Mouse (Mus musculus) intestine, embryonic 16.5 days (tissue): ENCODE results near the gene Cradd. TPM values are rescaled to one million over a fixed set of nuclear protein-coding genes. Genes with fewer than 3 reads are reported as not detected.

Experiments
- ATAC-seq: fragments of 200-750 bp; cut with Nextera tagmentation; 2 replicates; pipeline ENCODE4 v1.8.0; 2017; ENCODE audit warnings: moderate TSS enrichment, moderate library complexity
- H3K27ac ChIP-seq: fragments of 300-500 bp; sonication (generic); 2 replicates; pipeline ENCODE4 v1.5.1; 2014; ENCODE audit warnings: mild to moderate bottlenecking, low read length
- H3K27me3 ChIP-seq: fragments of 300-500 bp; sonication (generic); replicated peaks from 2 replicates; pipeline ENCODE4 v1.6.1; 2014; ENCODE audit warnings: low read length, control low read depth, mixed read lengths; ENCODE audit not compliant: control insufficient read depth, insufficient read depth
- H3K36me3 ChIP-seq: fragments of 300-500 bp; sonication (generic); 2 replicates; pipeline ENCODE4 v1.6.1; 2014; ENCODE audit warnings: low read length, control low read depth; ENCODE audit not compliant: control insufficient read depth, insufficient read depth
- H3K4me1 ChIP-seq: fragments of 300-500 bp; sonication (generic); 2 replicates; pipeline ENCODE4 v1.6.1; 2014; ENCODE audit warnings: low read length, control low read depth, mixed read lengths; ENCODE audit not compliant: control insufficient read depth, insufficient read depth
- H3K4me2 ChIP-seq: fragments of 300-500 bp; sonication (generic); 2 replicates; pipeline ENCODE4 v1.6.1; 2014; ENCODE audit warnings: low read depth, low read length, control low read depth
- H3K4me3 ChIP-seq: fragments of 300-500 bp; sonication (generic); 2 replicates; pipeline ENCODE4 v1.5.1; 2014; ENCODE audit warnings: mild to moderate bottlenecking, low read length
- H3K9ac ChIP-seq: fragments of 300-500 bp; sonication (generic); 2 replicates; pipeline ENCODE4 v1.6.1; 2014; ENCODE audit warnings: low read depth, low read length
- H3K9me3 ChIP-seq: fragments of 300-500 bp; sonication (generic); 2 replicates; pipeline ENCODE4 v1.6.1; 2016; ENCODE audit warnings: low read length, control low read depth; ENCODE audit not compliant: control insufficient read depth
- WGBS: fragments of 180-500 bp; shearing (Covaris S2); extraction: QIAGEN DNeasy Blood & Tissue Kit; methylation state at CpG from one replicate; pipeline ENCODE4 v1.1.7; 2014; 5-methylcytosine and 5-hydroxymethylcytosine counted together
- polyA plus RNA-seq: library from polyadenylated mRNA; unstranded; fragments of >200 nt; fragmentation: Nextera tagmentation; extraction: Ambion mirVana; gene quantifications from 2 replicates; pipeline ENCODE4 v1.2.1, GENCODE M21; 2015

Cradd gene
- polyA plus RNA-seq, 1 experiment from 2014 or later, result 11.8 TPM

- H3K4me3 ChIP-seq, result peak overlapping the region; percentile 72
- H3K27me3 ChIP-seq, result no peaks in the 10 kb centered on the region
- no peaks in the 10 kb centered on the region for H3K9me3 ChIP-seq
- 65% methylated on average over 20 of the region's 20 CpGs for WGBS
- peak overlapping the region; percentile 79 for H3K4me2 ChIP-seq
- H3K27ac ChIP-seq, result peak overlapping the region; percentile 45; the same call in 1 of the 2 replicates
- ATAC-seq, result no peak
- H3K4me1 ChIP-seq, result peaks cover 13% of the 10 kb centered on the region
- peak overlapping the region; percentile 82 for H3K9ac ChIP-seq
- H3K36me3 ChIP-seq, result no peaks in the 10 kb centered on the region
Observed at GRCm38 (mm10) chr10:95322076-95323070, 1.6 kb downstream of the Cradd start.

GRCm38 (mm10) chr10:95319001-95319400 is 4.9 kb downstream of the Cradd start:
- H3K4me3 ChIP-seq, result no peak overlapping the region
- H3K9ac ChIP-seq, result no peak overlapping the region
- peaks cover 26% of the 10 kb centered on the region for H3K4me1 ChIP-seq
- no peaks in the 10 kb centered on the region for H3K27me3 ChIP-seq
- ATAC-seq, result no peak
- WGBS, result 85% methylated on average over 13 of the region's 13 CpGs
- H3K36me3 ChIP-seq, result no peaks in the 10 kb centered on the region
- H3K27ac ChIP-seq, result no peak overlapping the region
- H3K4me2 ChIP-seq, result no peak overlapping the region
- H3K9me3 ChIP-seq, result no peaks in the 10 kb centered on the region

- no peak for ATAC-seq
- 88% methylated on average over 7 of the region's 7 CpGs for whole genome bisulfite sequencing
Observed at GRCm38 (mm10) chr10:95318392-95318708, 5.6 kb downstream of the Cradd start.

GRCm38 (mm10) chr10:95317581-95318391 is 6.1 kb downstream of the Cradd start:
- Histone ChIP-seq H3K4me2 (no peak overlapping the region), H3K4me3 (no peak overlapping the region), H3K27me3 (no peaks in the 10 kb centered on the region), H3K4me1 (peaks cover 24% of the 10 kb centered on the region), H3K27ac (no peak overlapping the region), H3K9me3 (no peaks in the 10 kb centered on the region), H3K36me3 (no peaks in the 10 kb centered on the region), H3K9ac (no peak overlapping the region)
- ATAC-seq, result no peak
- 89% methylated on average over 21 of the region's 21 CpGs for WGBS

More at GRCm38 (mm10) chr10:95318392-95318708, 5.6 kb downstream of the Cradd start:
- H3K9ac ChIP-seq, result no peak overlapping the region
- H3K4me2 ChIP-seq, result no peak overlapping the region
- no peaks in the 10 kb centered on the region for H3K36me3 ChIP-seq
- peaks cover 26% of the 10 kb centered on the region for H3K4me1 ChIP-seq
- H3K9me3 ChIP-seq, result no peaks in the 10 kb centered on the region
- no peak overlapping the region for H3K4me3 ChIP-seq
- no peak overlapping the region for H3K27ac ChIP-seq
- H3K27me3 ChIP-seq, result no peaks in the 10 kb centered on the region

GRCm38 (mm10) chr10:95317091-95317490 is 6.8 kb downstream of the Cradd start:
- Histone ChIP-seq H3K9me3 (no peaks in the 10 kb centered on the region), H3K27me3 (no peaks in the 10 kb centered on the region), H3K36me3 (no peaks in the 10 kb centered on the region), H3K9ac (no peak overlapping the region), H3K4me1 (peaks cover 17% of the 10 kb centered on the region), H3K4me2 (no peak overlapping the region), H3K27ac (no peak overlapping the region), H3K4me3 (no peak overlapping the region)
- WGBS, result 76% methylated on average over 14 of the region's 14 CpGs
- ATAC-seq, result no peak

- ATAC-seq, result no peak
- no peak overlapping the region for H3K4me2 ChIP-seq
- no peaks in the 10 kb centered on the region for H3K9me3 ChIP-seq
- WGBS, result 59% methylated on average over 9 of the region's 9 CpGs
- H3K36me3 ChIP-seq, result no peaks in the 10 kb centered on the region
- H3K27ac ChIP-seq, result no peak overlapping the region
- no peaks in the 10 kb centered on the region for H3K27me3 ChIP-seq
- peaks cover 13% of the 10 kb centered on the region for H3K4me1 ChIP-seq
- no peak overlapping the region for H3K4me3 ChIP-seq
- H3K9ac ChIP-seq, result no peak overlapping the region
Observed at GRCm38 (mm10) chr10:95316675-95317074, 7.3 kb downstream of the Cradd start.

GRCm38 (mm10) chr10:95315801-95316474 is 8.0 kb downstream of the Cradd start:
- Histone ChIP-seq H3K27me3 (no peaks in the 10 kb centered on the region), H3K27ac (no peak overlapping the region), H3K9me3 (no peaks in the 10 kb centered on the region), H3K36me3 (no peaks in the 10 kb centered on the region), H3K4me3 (no peak overlapping the region), H3K4me2 (no peak overlapping the region), H3K9ac (no peak overlapping the region), H3K4me1 (peaks cover 13% of the 10 kb centered on the region)
- WGBS, result 48% methylated on average over 19 of the region's 19 CpGs
- no peak for ATAC-seq

- Histone ChIP-seq H3K27me3 (no peaks in the 10 kb centered on the region), H3K4me3 (no peak overlapping the region), H3K9me3 (no peaks in the 10 kb centered on the region), H3K4me1 (peaks cover 13% of the 10 kb centered on the region), H3K4me2 (no peak overlapping the region), H3K9ac (no peak overlapping the region), H3K36me3 (no peaks in the 10 kb centered on the region), H3K27ac (no peak overlapping the region)
- 90% methylated on average over 11 of the region's 11 CpGs for WGBS
- ATAC-seq, result no peak
Observed at GRCm38 (mm10) chr10:95315321-95315720, 8.6 kb downstream of the Cradd start.

- Histone ChIP-seq H3K9me3 (no peaks in the 10 kb centered on the region), H3K4me1 (peaks cover 13% of the 10 kb centered on the region), H3K36me3 (no peaks in the 10 kb centered on the region), H3K27ac (no peak overlapping the region), H3K4me3 (no peak overlapping the region), H3K4me2 (no peak overlapping the region), H3K9ac (no peak overlapping the region), H3K27me3 (no peaks in the 10 kb centered on the region)
- WGBS, result 7% methylated on average over 5 of the region's 5 CpGs
- ATAC-seq, result peak; percentile 68
Observed at GRCm38 (mm10) chr10:95314019-95314418, 9.9 kb downstream of the Cradd start.
